Mouse (Mus musculus) testis, adult 2 months (tissue): ENCODE data around the gene Cldn22. TPM values are rescaled to one million over a fixed set of nuclear protein-coding genes. Genes with fewer than 3 reads are reported as not detected.

Source experiments
- H3K27ac ChIP-seq: fragments of 200-500 bp; 2 replicates; pipeline ENCODE4 v1.5.1; 2012; ENCODE audit warnings: low read depth, low read length; ENCODE audit not compliant: control insufficient read depth, insufficient read depth
- H3K27me3 ChIP-seq: fragments of 200-500 bp; 2 replicates; pipeline ENCODE4 v1.6.1; 2012; ENCODE audit warnings: mild to moderate bottlenecking, low read length, moderate library complexity; ENCODE audit not compliant: control insufficient read depth, insufficient read depth
- H3K36me3 ChIP-seq: fragments of 200-500 bp; 2 replicates; pipeline ENCODE4 v1.6.1; 2012; ENCODE audit warnings: mild to moderate bottlenecking, low read length; ENCODE audit not compliant: control insufficient read depth, insufficient read depth
- H3K4me1 ChIP-seq: fragments of 200-500 bp; 2 replicates; pipeline ENCODE4 v1.6.1; 2012; ENCODE audit warnings: low read length; ENCODE audit not compliant: control insufficient read depth, insufficient read depth
- H3K4me3 ChIP-seq: fragments of 200-500 bp; 2 replicates; pipeline ENCODE4 v1.5.1; 2012; ENCODE audit warnings: low read depth, mild to moderate bottlenecking, low read length, moderate library complexity, mixed read lengths; ENCODE audit not compliant: control insufficient read depth
- CTCF ChIP-seq: fragments of 200-500 bp; IDR thresholded peaks from 2 replicates; pipeline ENCODE4 v1.5.1; 2012; ENCODE audit warnings: low read depth, mild to moderate bottlenecking, inconsistent platforms, low read length, moderate library complexity; ENCODE audit not compliant: control insufficient read depth, insufficient read depth, insufficient replicate concordance
- POLR2A ChIP-seq: fragments of 200-500 bp; IDR thresholded peaks from 2 replicates; pipeline ENCODE4 v1.6.1; 2012; ENCODE audit warnings: low read depth, mild to moderate bottlenecking, inconsistent platforms, low read length, moderate library complexity; ENCODE audit not compliant: control insufficient read depth
- polyA plus RNA-seq: library from polyadenylated mRNA; depleted of rRNA; stranded (reverse); fragments of >200 nt; gene quantifications from 2 replicates; pipeline ENCODE4 v1.2.3, GENCODE M21; 2012

Cldn22 gene
- polyA plus RNA-seq, 1 experiment = 0.35 TPM

DNA sequence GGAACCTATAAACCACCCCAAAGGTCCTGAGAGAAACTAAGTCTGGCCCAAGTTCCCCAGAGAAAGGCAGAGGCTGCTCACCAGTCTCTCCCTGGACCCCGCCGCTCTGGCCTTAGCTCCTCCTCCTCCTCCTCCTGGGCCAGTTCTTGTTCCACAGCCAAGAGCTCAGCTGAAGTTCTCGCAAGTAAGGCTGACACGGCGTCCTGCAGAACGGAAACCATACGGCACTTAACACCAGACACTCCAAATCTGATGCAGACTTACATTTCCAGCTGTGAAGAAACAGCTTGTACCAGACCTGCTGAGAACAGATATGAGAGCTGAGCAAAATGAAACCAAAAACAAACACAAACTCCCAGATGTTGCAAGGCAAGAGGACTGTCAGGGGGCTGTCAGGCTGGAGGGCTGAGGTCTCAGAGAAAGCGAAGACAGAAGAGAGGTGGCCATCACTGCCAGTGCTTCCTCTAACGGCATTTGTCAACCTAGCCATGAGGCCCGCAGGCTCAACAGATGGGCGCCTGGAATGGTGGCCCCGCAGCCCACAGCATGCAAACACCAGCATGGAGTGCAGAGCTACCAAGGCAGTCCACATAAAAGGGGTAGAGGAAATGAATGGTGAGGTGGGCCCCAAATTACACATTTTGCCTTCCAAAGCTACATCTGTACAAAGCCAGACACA is 27.7 kb downstream of the Cldn22 start:
- TF ChIP-seq POLR2A = no peak
- TF ChIP-seq CTCF = no peak
- H3K36me3 ChIP-seq = no peaks in the 10 kb centered on the region; the same call in none of the 2 replicates
- no peaks in the 10 kb centered on the region; the same call in 1 of the 2 replicates for H3K4me1 ChIP-seq
- H3K27me3 ChIP-seq = no peaks in the 10 kb centered on the region
- no peak overlapping the region for H3K4me3 ChIP-seq
- H3K27ac ChIP-seq = peak overlapping the region; percentile 69

GRCm38 (mm10) chr8:47852737-47853136 is 28.5 kb downstream of the Cldn22 start:
- no peak overlapping the region for H3K4me3 ChIP-seq
- H3K4me1 ChIP-seq = no peaks in the 10 kb centered on the region; the same call in 1 of the 2 replicates
- H3K27me3 ChIP-seq = no peaks in the 10 kb centered on the region
- TF ChIP-seq CTCF = no peak
- no peak for TF ChIP-seq POLR2A
- H3K36me3 ChIP-seq = no peaks in the 10 kb centered on the region; the same call in none of the 2 replicates
- H3K27ac ChIP-seq = 0 out of 2 replicates have a peak overlapping the region, but pooled peaks have one; percentile 69

DNA sequence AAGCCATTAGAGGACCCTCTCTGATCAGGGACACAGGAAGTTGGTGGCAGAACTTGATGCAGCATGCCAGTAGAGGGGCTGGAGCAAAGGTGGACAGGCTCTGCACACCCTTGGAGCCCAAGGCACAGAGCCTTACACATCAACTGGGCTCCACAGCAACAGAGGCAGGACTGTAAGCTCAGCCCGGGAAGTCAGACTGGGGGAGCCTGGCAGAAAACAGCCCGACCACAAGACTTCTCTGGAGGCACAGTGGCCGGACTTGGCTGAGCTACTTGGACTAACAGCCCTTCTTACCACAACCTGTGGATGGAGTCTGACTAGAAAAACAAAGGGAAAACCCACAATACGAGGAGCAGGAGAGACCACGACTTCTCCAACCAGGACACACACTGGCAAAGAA is 29.1 kb downstream of the Cldn22 start:
- Histone ChIP-seq H3K4me1 (no peaks in the 10 kb centered on the region; the same call in 1 of the 2 replicates), H3K36me3 (no peaks in the 10 kb centered on the region; the same call in none of the 2 replicates), H3K27me3 (no peaks in the 10 kb centered on the region), H3K27ac (no peak overlapping the region), H3K4me3 (no peak overlapping the region)
- TF ChIP-seq CTCF (no peak), POLR2A (no peak)

GRCm38 (mm10) chr8:47859259-47859658 is 35.0 kb downstream of the Cldn22 start:
- TF ChIP-seq CTCF (no peak), POLR2A (no peak)

DNA sequence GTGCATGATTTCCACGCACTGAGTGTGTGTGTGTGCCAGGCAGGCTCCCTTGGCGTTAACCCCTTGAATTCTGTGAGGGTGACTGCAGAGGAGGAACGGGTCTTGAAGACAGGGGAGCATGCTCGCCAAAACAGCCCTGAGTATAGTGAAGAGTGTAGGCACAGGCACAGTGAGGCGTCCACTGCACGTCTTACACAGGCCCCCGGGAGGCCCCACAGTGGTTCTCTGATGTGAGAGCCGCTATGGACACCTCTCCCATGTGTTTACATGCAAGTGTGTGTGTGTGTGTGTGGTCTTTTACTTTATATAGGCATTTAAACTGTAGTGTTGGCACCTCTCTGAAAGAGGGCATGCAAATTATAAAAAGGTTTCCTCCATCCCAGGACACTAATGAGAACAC is 42.3 kb downstream of the Cldn22 start:
- no peaks in the 10 kb centered on the region for H3K27me3 ChIP-seq
- TF ChIP-seq CTCF = no peak
- TF ChIP-seq POLR2A = no peak
- H3K4me3 ChIP-seq = no peak overlapping the region
- no peak overlapping the region for H3K27ac ChIP-seq
- peaks cover 3% of the 10 kb centered on the region for H3K36me3 ChIP-seq
- H3K4me1 ChIP-seq = no peaks in the 10 kb centered on the region

More at GRCm38 (mm10) chr8:47859259-47859658, 35.0 kb downstream of the Cldn22 start:
- Histone ChIP-seq H3K4me1 (no peaks in the 10 kb centered on the region), H3K27ac (no peak overlapping the region), H3K4me3 (no peak overlapping the region), H3K27me3 (no peaks in the 10 kb centered on the region), H3K36me3 (peaks cover 3% of the 10 kb centered on the region)

- Histone ChIP-seq H3K4me1 (no peaks in the 10 kb centered on the region), H3K4me3 (no peak overlapping the region), H3K27ac (no peak overlapping the region), H3K36me3 (peaks cover 1% of the 10 kb centered on the region), H3K27me3 (no peaks in the 10 kb centered on the region)
- TF ChIP-seq POLR2A (no peak), CTCF (peak; percentile 83; the same call in 1 of the 2 replicates)
These were observed 42.8 kb downstream of the Cldn22 start for GRCm38 (mm10) chr8:47867067-47867466.

- no peak overlapping the region for H3K4me3 ChIP-seq
- H3K27me3 ChIP-seq = no peaks in the 10 kb centered on the region
- no peaks in the 10 kb centered on the region; the same call in 1 of the 2 replicates for H3K36me3 ChIP-seq
- peak; percentile 94 for TF ChIP-seq CTCF
- no peak for TF ChIP-seq POLR2A
- no peaks in the 10 kb centered on the region for H3K4me1 ChIP-seq
- no peak overlapping the region for H3K27ac ChIP-seq
These were observed 48.3 kb downstream of the Cldn22 start for GRCm38 (mm10) chr8:47872361-47873107.
